Mouse (Mus musculus): Measurements from ENCODE around the gene Bsx.

Gene Bsx

DNA sequence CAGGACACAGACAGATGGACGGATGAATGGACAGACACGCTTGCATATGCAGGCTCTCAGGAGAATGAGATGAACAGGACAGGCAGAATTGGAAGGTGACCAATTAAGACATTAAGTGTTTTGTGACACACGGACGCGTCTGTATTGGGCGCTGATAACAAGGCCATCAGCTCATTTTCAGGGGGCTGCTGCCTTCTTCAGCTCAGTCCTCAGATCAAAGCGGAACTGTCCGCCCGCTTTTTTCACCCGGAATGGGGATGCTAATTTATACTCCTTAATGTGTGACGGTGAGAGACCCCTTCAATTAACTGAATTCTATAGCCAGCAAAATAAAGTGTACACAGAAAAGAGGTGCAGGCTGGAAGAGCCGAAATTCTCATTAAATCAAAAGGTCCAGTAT lies 15.5 kb downstream of the Bsx start:
- DNase-seq (ENCODE audit: low spot score in 2 of 2): no peak

DNA sequence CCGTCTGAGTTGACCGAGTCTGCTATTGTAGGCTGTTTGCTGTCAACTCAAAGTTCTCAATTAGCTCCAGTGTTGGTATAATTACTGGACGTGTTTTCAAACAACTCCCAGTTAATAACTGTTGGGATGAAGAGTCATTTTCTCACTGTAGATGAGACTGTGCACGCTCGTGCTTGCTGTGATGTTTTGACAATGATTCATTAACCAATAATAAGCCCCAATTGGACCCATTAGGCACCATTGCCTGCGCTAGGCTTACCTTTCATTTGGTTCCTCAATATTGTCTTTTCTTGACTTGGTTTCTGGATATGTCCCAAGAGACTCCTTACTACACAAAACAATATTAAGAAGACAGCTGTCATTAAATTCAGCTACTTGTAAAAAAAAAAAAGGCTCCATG lies 18.5 kb downstream of the Bsx start:
- no peak for DNase-seq (ENCODE audit: low spot score in 2 of 2)

DNA sequence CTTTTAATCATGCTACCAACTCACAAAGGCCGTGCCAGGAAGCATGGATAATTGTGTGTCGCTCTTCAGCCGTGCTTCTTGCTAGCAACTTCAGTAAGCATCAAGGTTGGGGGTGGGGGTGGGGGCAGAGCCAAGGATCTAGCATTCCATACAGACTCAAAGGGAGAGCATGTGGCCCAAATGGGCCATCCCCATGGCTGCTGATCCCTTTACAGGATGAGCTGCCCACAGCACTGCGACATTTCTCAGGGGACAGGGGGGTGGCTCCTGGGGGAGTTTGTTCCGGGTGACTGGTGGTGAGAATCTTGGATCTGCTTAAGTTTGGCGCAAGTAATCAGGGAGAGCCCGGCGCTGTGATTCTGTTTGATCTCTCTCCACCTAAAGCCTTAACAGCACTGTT lies 33.5 kb downstream of the Bsx start:
- no peak for DNase-seq (ENCODE audit: low spot score in 2 of 2)

DNA sequence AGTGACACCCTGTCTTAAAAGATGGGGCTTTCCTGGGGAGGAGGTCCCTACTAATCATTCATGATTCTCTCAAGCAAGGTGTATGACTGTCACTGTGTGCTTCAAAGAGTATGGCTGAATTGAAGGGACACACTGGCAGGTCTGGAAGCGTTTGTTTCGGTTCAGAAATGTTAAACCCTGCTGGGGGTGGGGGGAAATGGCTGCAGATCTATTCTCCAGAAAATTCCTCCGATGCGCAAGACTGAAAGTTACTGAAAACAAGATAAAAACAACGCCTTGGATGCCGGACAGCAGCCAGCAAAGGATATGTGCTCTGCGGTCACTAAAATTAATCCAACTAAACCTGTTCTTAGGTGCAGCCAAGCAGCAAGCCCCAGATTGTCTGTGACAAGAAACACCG lies 34.5 kb downstream of the Bsx start:
- DNase-seq (ENCODE audit: low spot score in 2 of 2): no peak

DNA sequence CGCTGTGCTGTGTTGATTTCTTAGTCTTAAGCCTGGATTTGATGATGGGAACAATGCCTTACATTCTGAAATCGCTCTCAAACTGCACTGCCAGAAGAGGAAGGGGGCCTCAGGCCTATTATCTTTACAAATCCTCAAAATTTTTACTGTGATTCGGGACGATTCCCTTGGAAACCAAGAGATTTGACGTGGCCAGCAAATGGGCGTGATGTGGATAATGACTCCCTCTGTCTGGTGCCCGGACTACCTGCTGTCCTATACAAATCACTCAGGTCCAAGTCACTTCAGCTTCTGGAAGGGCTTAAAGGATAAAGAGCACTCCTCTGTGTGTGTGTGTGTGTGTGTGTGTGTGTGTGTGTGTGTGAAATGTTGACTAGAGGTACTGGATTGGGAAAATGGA lies 35.0 kb downstream of the Bsx start:
- DNase-seq (ENCODE audit: low spot score in 2 of 2): no peak

DNA sequence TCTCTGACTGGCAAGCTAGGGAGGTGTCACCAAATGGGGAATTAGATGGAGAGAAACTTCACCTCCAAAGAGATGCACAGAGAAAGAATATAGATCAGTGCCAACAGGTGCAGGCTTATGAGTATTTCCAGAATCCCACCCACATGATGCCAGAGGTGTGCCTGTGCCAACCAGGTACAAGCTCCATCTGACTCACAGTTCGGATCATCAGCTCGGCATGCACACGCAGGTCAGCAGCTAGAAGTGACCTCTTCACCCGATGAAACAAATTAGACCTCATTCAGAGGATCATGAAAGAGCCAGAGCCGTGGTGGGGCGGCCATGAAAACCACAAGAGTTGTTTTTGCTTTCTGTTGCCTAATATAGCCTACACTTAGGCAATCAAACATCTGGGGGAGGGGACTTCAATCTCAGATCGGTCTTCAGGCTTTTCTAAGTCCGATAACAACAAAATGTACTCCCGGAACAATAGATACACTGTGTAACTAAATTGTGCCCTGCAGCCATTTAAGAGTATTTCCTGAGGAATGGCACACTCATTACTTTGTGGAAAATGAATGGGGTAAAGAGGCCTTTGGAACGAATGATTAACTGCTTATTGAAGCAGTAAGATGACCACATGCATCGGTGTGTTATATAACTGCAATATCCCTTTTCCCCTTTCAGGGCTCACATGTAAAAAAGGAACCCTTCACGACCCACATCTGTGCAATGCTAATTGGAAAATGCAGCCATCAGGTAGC lies 44.1 kb downstream of the Bsx start:
- no peak for DNase-seq (ENCODE audit: low spot score in 2 of 2)

DNA sequence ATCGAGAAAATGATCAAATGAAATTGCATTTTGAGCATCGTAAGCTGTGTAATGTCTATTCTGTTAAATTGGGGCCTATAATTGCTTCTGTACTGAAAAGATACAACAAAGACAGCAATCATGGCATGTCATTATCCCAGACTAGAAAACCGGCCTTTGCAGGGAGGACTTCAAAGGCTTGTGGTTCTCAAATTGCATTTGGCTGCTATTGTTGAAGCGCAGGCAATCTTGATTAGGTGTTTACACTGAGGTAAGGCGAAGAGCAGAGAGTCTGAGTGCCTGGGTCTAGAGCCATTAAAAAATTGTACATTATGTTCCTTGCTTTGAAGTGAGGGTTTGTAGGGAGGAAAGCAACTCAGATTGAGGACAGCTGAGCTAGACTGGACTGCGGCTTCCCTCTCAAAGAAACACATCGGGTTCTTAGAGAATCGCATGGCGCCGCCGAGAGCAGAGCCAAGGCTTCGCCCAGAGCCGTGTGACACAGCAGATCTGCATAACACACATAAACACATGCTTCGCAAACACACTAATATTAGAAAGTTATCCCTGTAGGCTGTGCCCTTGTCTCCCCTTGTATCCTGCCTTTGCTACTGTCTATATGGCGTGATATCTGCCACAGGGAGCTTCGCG lies 53.5 kb downstream of the Bsx start:
- DNase-seq (ENCODE audit: low spot score in 2 of 2): no peak

Measured in spleen, postnatal 14 days (tissue).